Mouse (Mus musculus): ENCODE results near the gene Lamc1. TPM values are rescaled to one million over a fixed set of nuclear protein-coding genes. Genes with fewer than 3 reads are reported as not detected.
"Not testable (repeated sequence)": the region's sequence is repeated elsewhere in the genome, so short reads cannot be mapped to it uniquely, and the experiment has no call there.

Lamc1 gene
- polyA plus RNA-seq, 1 experiment = 30.3 TPM

- no peak for DNase-seq
- no peaks in the 10 kb centered on the region; the same call in 1 of the 2 replicates for H3K4me1 ChIP-seq (replicated peaks; ENCODE audit: control insufficient read depth, insufficient read depth, low read length)
- H3K27ac ChIP-seq (ENCODE audit: control insufficient read depth, insufficient read depth, low read length) = no peak overlapping the region
- H3K36me3 ChIP-seq (ENCODE audit: control insufficient read depth, insufficient read depth, low read length) = no peaks in the 10 kb centered on the region
- no peaks in the 10 kb centered on the region for H3K27me3 ChIP-seq (ENCODE audit: control insufficient read depth, insufficient read depth, low read length)
- no peak overlapping the region for H3K4me3 ChIP-seq (ENCODE audit: control insufficient read depth, insufficient read depth, low read length)
- WGBS = 54% methylated on average over 18 of the region's 18 CpGs
- TF ChIP-seq CTCF (IDR thresholded peaks at IDR 0.05; ENCODE audit: borderline replicate concordance, control insufficient read depth, extremely low read depth, insufficient read depth, low read length, poor library complexity) = no peak
- no peak for TF ChIP-seq POLR2A (IDR thresholded peaks at IDR 0.05; ENCODE audit: control insufficient read depth, extremely low read depth, insufficient read depth, low read length, poor library complexity)
These were observed 21.3 kb upstream of the Lamc1 start for GRCm38 (mm10) chr1:153353736-153354430.

GRCm38 (mm10) chr1:153351034-153351433, 18.4 kb upstream of the Lamc1 start:
- Histone ChIP-seq H3K36me3 (ENCODE audit: control insufficient read depth, insufficient read depth, low read length) (no peaks in the 10 kb centered on the region), H3K27me3 (ENCODE audit: control insufficient read depth, insufficient read depth, low read length) (no peaks in the 10 kb centered on the region), H3K4me1 (replicated peaks; ENCODE audit: control insufficient read depth, insufficient read depth, low read length) (no peaks in the 10 kb centered on the region; the same call in 1 of the 2 replicates), H3K4me3 (ENCODE audit: control insufficient read depth, insufficient read depth, low read length) (no peak overlapping the region), H3K27ac (ENCODE audit: control insufficient read depth, insufficient read depth, low read length) (no peak overlapping the region)
- 92% methylated on average over 4 of the region's 4 CpGs for WGBS
- TF ChIP-seq POLR2A (IDR thresholded peaks at IDR 0.05; ENCODE audit: control insufficient read depth, extremely low read depth, insufficient read depth, low read length, poor library complexity) (no peak), CTCF (IDR thresholded peaks at IDR 0.05; ENCODE audit: borderline replicate concordance, control insufficient read depth, extremely low read depth, insufficient read depth, low read length, poor library complexity) (no peak)
- no peak for DNase-seq

GRCm38 (mm10) chr1:153347726-153348125, 15.1 kb upstream of the Lamc1 start:
- no peak overlapping the region for H3K27ac ChIP-seq (ENCODE audit: control insufficient read depth, insufficient read depth, low read length)
- no peak for DNase-seq
- no peaks in the 10 kb centered on the region for H3K4me1 ChIP-seq (replicated peaks; ENCODE audit: control insufficient read depth, insufficient read depth, low read length)
- H3K4me3 ChIP-seq (ENCODE audit: control insufficient read depth, insufficient read depth, low read length) = no peak overlapping the region
- no peaks in the 10 kb centered on the region for H3K27me3 ChIP-seq (ENCODE audit: control insufficient read depth, insufficient read depth, low read length)
- H3K36me3 ChIP-seq (ENCODE audit: control insufficient read depth, insufficient read depth, low read length) = no peaks in the 10 kb centered on the region
- no peak for TF ChIP-seq CTCF (IDR thresholded peaks at IDR 0.05; ENCODE audit: borderline replicate concordance, control insufficient read depth, extremely low read depth, insufficient read depth, low read length, poor library complexity)
- TF ChIP-seq POLR2A (IDR thresholded peaks at IDR 0.05; ENCODE audit: control insufficient read depth, extremely low read depth, insufficient read depth, low read length, poor library complexity) = no peak
- 94% methylated on average over 3 of the region's 3 CpGs for WGBS

- Histone ChIP-seq H3K27me3 (ENCODE audit: control insufficient read depth, insufficient read depth, low read length) (no peaks in the 10 kb centered on the region), H3K36me3 (ENCODE audit: control insufficient read depth, insufficient read depth, low read length) (no peaks in the 10 kb centered on the region), H3K4me3 (ENCODE audit: control insufficient read depth, insufficient read depth, low read length) (no peak overlapping the region), H3K27ac (ENCODE audit: control insufficient read depth, insufficient read depth, low read length) (no peak overlapping the region), H3K4me1 (replicated peaks; ENCODE audit: control insufficient read depth, insufficient read depth, low read length) (no peaks in the 10 kb centered on the region)
- DNase-seq = no peak
- WGBS = 96% methylated on average over 2 of the region's 2 CpGs
- TF ChIP-seq POLR2A (IDR thresholded peaks at IDR 0.05; ENCODE audit: control insufficient read depth, extremely low read depth, insufficient read depth, low read length, poor library complexity) (no peak), CTCF (IDR thresholded peaks at IDR 0.05; ENCODE audit: borderline replicate concordance, control insufficient read depth, extremely low read depth, insufficient read depth, low read length, poor library complexity) (no peak)
These were observed 14.5 kb upstream of the Lamc1 start for GRCm38 (mm10) chr1:153347040-153347439.

GRCm38 (mm10) chr1:153345699-153346291, 13.2 kb upstream of the Lamc1 start:
- no peaks in the 10 kb centered on the region for H3K36me3 ChIP-seq (ENCODE audit: control insufficient read depth, insufficient read depth, low read length)
- no peaks in the 10 kb centered on the region for H3K4me1 ChIP-seq (replicated peaks; ENCODE audit: control insufficient read depth, insufficient read depth, low read length)
- 91% methylated on average over 16 of the region's 16 CpGs for WGBS
- TF ChIP-seq CTCF (IDR thresholded peaks at IDR 0.05; ENCODE audit: borderline replicate concordance, control insufficient read depth, extremely low read depth, insufficient read depth, low read length, poor library complexity) = no peak
- no peak for TF ChIP-seq POLR2A (IDR thresholded peaks at IDR 0.05; ENCODE audit: control insufficient read depth, extremely low read depth, insufficient read depth, low read length, poor library complexity)
- no peaks in the 10 kb centered on the region for H3K27me3 ChIP-seq (ENCODE audit: control insufficient read depth, insufficient read depth, low read length)
- DNase-seq = no peak
- no peak overlapping the region for H3K27ac ChIP-seq (ENCODE audit: control insufficient read depth, insufficient read depth, low read length)
- H3K4me3 ChIP-seq (ENCODE audit: control insufficient read depth, insufficient read depth, low read length) = no peak overlapping the region

GRCm38 (mm10) chr1:153345002-153345401, 12.4 kb upstream of the Lamc1 start:
- TF ChIP-seq CTCF (IDR thresholded peaks at IDR 0.05; ENCODE audit: borderline replicate concordance, control insufficient read depth, extremely low read depth, insufficient read depth, low read length, poor library complexity) (no peak), POLR2A (IDR thresholded peaks at IDR 0.05; ENCODE audit: control insufficient read depth, extremely low read depth, insufficient read depth, low read length, poor library complexity) (no peak)
- no peaks in the 10 kb centered on the region for H3K27me3 ChIP-seq (ENCODE audit: control insufficient read depth, insufficient read depth, low read length)
- WGBS = 81% methylated on average over 2 of the region's 2 CpGs

GRCm38 (mm10) chr1:153335451-153335850, 2.9 kb upstream of the Lamc1 start:
- WGBS = 93% methylated on average over 10 of the region's 10 CpGs
- not testable (repeated sequence) for DNase-seq; H3K27me3 ChIP-seq (ENCODE audit: control insufficient read depth, insufficient read depth, low read length); H3K4me3 ChIP-seq (ENCODE audit: control insufficient read depth, insufficient read depth, low read length); H3K27ac ChIP-seq (ENCODE audit: control insufficient read depth, insufficient read depth, low read length); H3K36me3 ChIP-seq (ENCODE audit: control insufficient read depth, insufficient read depth, low read length)
- H3K4me1 ChIP-seq (replicated peaks; ENCODE audit: control insufficient read depth, insufficient read depth, low read length) = peaks cover 12% of the 10 kb centered on the region

More at GRCm38 (mm10) chr1:153345002-153345401, 12.4 kb upstream of the Lamc1 start:
- Histone ChIP-seq H3K4me1 (replicated peaks; ENCODE audit: control insufficient read depth, insufficient read depth, low read length) (no peaks in the 10 kb centered on the region), H3K36me3 (ENCODE audit: control insufficient read depth, insufficient read depth, low read length) (no peaks in the 10 kb centered on the region), H3K27ac (ENCODE audit: control insufficient read depth, insufficient read depth, low read length) (no peak overlapping the region), H3K4me3 (ENCODE audit: control insufficient read depth, insufficient read depth, low read length) (no peak overlapping the region)
- DNase-seq = no peak

All from thymus, adult 2 months (tissue).